Mouse (Mus musculus) ovary, postnatal 10 days (tissue): Measurements from ENCODE around the gene Pax7.

ENCODE experiments used
- DNase-seq: peaks from one replicate; pipeline ENCODE4 v3.0.0; 2022; ENCODE audit warnings: low spot score

The Pax7 gene

GRCm38 (mm10) chr4:139830581-139831387, 2.5 kb downstream of the Pax7 start:
- DNase-seq, result no peak

DNA sequence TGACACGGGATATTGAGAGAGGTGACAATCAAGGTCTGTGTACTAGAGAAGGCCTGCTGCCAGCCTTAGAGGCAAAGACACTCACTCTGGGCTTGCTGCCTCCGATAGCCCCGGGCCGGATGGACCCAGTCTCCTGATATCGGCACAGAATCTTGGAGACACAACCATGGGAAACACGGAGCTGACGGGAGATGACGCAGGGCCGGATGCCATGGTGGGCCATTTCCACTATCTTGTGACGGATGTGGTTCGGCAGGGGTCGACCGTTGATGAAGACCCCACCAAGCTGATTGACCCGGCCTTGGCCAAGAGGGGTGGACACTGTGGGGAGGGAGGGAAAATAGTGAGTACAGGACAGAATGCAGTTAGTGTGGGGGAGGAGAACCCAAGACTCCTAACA, 3.3 kb downstream of the Pax7 start:
- no peak for DNase-seq

GRCm38 (mm10) chr4:139828871-139829590, 4.3 kb downstream of the Pax7 start:
- DNase-seq, result no peak

- DNase-seq, result no peak
Measured at GRCm38 (mm10) chr4:139828283-139828678, 5.0 kb downstream of the Pax7 start.

GRCm38 (mm10) chr4:139827501-139828282, 5.6 kb downstream of the Pax7 start:
- no peak for DNase-seq

DNA sequence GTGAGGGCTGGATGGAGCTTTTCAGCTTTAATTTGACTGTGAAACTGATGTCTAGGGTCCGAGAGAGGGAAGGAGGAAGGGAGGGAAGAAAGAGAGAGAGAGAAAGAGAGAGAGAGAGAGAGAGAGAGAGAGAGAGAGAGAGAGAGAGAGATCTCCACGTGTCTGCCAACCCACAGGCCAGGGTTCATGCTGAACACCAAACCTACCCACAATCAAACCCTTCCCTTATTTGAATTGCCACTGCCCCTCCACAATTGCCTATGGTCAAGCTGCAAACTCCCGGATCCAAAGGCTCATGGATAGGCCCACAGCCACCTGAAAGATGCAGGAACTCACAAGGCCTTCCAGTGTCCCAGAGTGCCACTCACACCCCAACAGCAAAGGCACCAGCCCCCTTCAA, 7.1 kb downstream of the Pax7 start:
- no peak for DNase-seq

- no peak for DNase-seq
Measured at GRCm38 (mm10) chr4:139825326-139826112, 7.8 kb downstream of the Pax7 start.

GRCm38 (mm10) chr4:139824572-139825325, 8.6 kb downstream of the Pax7 start:
- DNase-seq, result no peak

- DNase-seq, result no peak
Measured at GRCm38 (mm10) chr4:139823870-139824472, 9.4 kb downstream of the Pax7 start.

DNA sequence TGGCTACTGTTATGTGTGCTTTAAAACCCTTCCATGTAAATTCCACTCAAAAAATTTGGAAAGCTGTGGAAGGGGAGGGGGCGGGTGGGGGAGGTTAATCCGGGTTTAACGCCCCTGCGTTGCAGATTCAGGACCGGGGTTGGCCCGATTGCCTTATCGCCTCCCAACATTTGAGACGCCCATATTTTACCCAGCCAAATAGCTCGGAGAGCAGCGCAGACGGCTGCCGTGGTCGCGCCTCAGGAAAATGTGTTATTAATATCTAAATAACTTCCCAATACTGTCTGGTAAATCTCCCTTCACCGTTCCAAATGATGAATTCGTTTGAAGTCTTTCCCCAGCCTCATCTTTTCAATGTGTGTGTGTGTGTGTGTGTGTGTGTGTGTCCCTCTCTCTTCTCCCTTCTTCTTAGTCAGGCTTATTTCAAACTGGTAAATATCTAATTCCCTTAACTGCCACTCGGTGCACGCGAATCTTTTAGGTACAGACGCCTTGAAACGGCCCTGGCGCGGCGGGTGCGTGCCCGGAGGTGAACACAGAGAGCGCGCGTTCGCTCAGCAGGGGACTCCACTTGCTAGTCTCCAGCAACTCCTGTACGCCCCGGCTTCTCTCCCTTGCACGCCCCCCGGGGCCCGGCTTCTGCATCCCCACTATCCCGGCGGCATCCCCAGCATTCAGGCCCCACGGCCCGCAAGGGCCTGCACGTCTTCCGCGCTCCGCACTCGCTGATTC, 10.0 kb downstream of the Pax7 start:
- DNase-seq, result no peak

- no peak for DNase-seq
Measured at GRCm38 (mm10) chr4:139822214-139823137, 10.9 kb downstream of the Pax7 start.

DNA sequence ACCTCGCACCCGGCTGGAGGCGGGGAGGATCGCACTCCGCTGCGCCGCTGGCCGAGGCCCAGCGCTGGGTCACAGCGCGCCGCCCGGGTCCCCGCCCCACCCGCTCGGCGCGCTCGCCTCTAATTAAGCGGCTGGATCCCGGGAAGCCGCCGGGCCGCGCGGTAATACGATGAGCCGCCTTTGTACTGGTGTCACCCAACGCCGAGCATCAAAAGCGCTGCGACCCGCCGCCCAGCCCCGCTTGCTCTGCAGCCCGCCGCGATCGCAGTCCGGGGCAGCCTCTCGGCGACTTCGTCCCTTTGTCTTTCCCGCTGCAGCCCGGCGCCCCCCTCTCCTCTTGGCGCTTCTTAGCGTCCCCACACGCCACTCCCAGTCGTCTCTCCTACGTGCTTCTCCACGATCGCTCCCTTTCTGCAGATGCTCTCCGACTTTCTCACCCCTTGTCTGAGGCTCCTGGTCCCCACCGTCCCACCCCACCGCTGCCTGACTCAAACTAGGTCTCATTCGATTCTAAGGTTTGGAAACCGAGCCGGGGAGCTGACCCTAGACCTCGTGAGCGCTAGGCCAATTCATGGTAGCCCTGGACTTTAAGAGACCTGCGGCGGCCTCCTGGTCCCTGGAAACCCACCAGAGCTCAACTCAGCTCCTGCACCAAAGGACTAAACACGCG, 11.7 kb downstream of the Pax7 start:
- no peak for DNase-seq

GRCm38 (mm10) chr4:139821071-139821470, 12.3 kb downstream of the Pax7 start:
- DNase-seq, result no peak

DNA sequence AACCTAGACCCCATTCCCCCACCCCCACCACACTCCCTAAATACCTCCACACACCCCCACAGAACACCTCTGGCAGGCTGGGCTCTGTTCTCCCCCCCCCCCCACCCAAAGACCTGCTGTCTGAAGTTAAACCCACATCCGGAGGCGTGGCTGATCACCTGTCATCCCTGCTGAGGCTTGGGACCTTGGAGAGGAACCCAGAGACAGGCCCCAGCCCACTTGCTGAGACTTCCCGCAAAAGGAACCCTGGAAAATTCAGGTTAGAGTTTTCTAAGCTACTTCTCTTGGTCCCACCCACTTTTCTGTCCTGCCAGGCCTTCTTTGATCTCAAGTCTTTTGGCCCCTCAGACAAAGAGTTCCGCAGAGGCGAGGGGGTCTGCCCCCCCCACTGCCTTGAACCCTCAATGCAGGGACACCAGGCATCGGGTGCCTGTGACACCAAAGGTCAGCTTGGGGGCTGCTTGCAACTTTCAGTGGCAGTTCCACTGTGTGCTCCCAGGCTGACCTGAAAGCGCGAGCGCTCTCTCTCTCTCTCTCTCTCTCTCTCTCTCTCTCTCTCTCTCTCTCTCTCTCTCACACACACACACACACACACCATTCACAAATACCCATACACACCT, 13.8 kb downstream of the Pax7 start:
- no peak for DNase-seq

- no peak for DNase-seq
Measured at GRCm38 (mm10) chr4:139818163-139818562, 15.2 kb downstream of the Pax7 start.

GRCm38 (mm10) chr4:139813371-139813960, 19.9 kb downstream of the Pax7 start:
- no peak for DNase-seq

DNA sequence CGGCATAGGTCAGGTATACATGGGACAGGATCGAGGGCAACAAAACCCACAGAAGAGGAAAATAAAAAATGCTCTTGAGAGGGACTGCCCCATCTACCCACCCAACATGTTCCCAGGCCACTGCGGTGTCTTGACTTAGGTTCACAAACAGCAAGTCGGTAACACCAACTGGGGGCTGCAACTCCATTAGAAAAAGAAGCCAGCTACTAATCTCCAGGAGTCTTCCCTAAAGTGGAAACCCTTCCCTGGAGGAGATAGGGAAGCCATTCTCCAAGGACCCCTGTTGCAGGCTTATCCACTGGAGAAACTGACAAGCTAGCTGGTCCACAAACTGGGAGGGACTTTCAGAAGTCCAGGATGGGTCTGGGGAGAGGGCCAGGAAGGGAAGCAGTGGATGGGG, 21.4 kb downstream of the Pax7 start:
- DNase-seq, result no peak
